Mouse (Mus musculus) midbrain, embryonic 11.5 days (tissue): Measurements from ENCODE around the gene Pcif1. TPM values are rescaled to one million over a fixed set of nuclear protein-coding genes. Genes with fewer than 3 reads are reported as not detected.
A peak's percentile ranks its signal among the peaks of the same experiment; 100 is the strongest.
"Not testable (repeated sequence)": the region's sequence is repeated elsewhere in the genome, so short reads cannot be mapped to it uniquely, and the experiment has no call there.

ENCODE experiments used
- ATAC-seq: fragments of 200-750 bp; cut with Nextera tagmentation; 2 replicates; pipeline ENCODE4 v1.8.0; 2017; ENCODE audit warnings: moderate TSS enrichment, moderate library complexity; ENCODE audit not compliant: low FRiP score
- DNase-seq: peaks from one replicate; pipeline ENCODE4 v3.0.0; 2015; ENCODE audit warnings: low spot score; ENCODE audit errors: missing footprints
- H3K27ac ChIP-seq: fragments of 300-500 bp; sonication (generic); 2 replicates; pipeline ENCODE4 v1.5.1; 2014; ENCODE audit warnings: low read depth, low read length
- H3K27me3 ChIP-seq: fragments of 300-500 bp; sonication (generic); 2 replicates; pipeline ENCODE4 v1.6.1; 2014; ENCODE audit warnings: mild to moderate bottlenecking, low read length, moderate library complexity, mixed read lengths; ENCODE audit not compliant: control insufficient read depth, insufficient read depth
- H3K36me3 ChIP-seq: fragments of 300-500 bp; sonication (generic); 2 replicates; pipeline ENCODE4 v1.6.1; 2014; ENCODE audit warnings: mild to moderate bottlenecking, low read length, moderate library complexity, mixed read lengths; ENCODE audit not compliant: control insufficient read depth, insufficient read depth
- H3K4me1 ChIP-seq: fragments of 300-500 bp; sonication (generic); 2 replicates; pipeline ENCODE4 v1.6.1; 2014; ENCODE audit warnings: low read length; ENCODE audit not compliant: control insufficient read depth, insufficient read depth
- H3K4me2 ChIP-seq: fragments of 300-500 bp; sonication (generic); 2 replicates; pipeline ENCODE4 v1.6.1; 2014; ENCODE audit warnings: mild to moderate bottlenecking, moderate library complexity
- H3K4me3 ChIP-seq: fragments of 300-500 bp; sonication (generic); 2 replicates; pipeline ENCODE4 v1.5.1; 2014; ENCODE audit warnings: low read depth, low read length
- H3K9ac ChIP-seq: fragments of 300-500 bp; sonication (generic); 2 replicates; pipeline ENCODE4 v1.6.1; 2014; ENCODE audit warnings: low read length
- H3K9me3 ChIP-seq: fragments of 300-500 bp; sonication (generic); 2 replicates; pipeline ENCODE4 v1.6.1; 2016; ENCODE audit warnings: low read length; ENCODE audit not compliant: control insufficient read depth
- WGBS: fragments of 180-500 bp; shearing (Covaris S2); extraction: QIAGEN DNeasy Blood & Tissue Kit; methylation state at CpG from one replicate; pipeline ENCODE4 v1.1.7; 2014; 5-methylcytosine and 5-hydroxymethylcytosine counted together
- polyA plus RNA-seq: library from polyadenylated mRNA; unstranded; fragments of >200 nt; fragmentation: Nextera tagmentation; extraction: Ambion mirVana; gene quantifications from 2 replicates; pipeline ENCODE4 v1.2.1, GENCODE M21; 2014

Gene Pcif1
- polyA plus RNA-seq, 1 experiment from 2014 or later: 65.7 TPM

DNA sequence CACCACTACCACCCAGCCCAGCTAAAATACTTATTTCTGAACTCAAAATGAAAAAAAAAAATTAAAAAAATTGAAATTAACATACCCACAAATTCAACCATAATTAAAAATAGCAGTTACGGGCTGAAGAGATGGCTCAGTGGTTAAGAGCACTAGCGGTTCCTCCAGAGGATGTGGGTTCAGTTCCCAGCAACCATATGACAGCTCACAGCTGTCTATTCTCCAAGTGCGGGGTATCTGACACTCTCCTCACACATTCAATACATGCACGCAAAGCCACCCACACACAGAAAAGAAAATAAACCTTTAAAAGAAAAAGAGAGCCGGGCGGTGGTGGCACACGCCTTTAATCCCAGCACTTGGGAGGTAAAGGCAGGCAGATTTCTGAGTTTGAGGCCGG lies 29.0 kb upstream of the Pcif1 start:
- no peak overlapping the region for H3K4me2 ChIP-seq
- H3K9me3 ChIP-seq: no peaks in the 10 kb centered on the region
- no peak overlapping the region for H3K4me3 ChIP-seq
- H3K36me3 ChIP-seq: no peaks in the 10 kb centered on the region
- no peak overlapping the region for H3K9ac ChIP-seq
- H3K27ac ChIP-seq: no peak overlapping the region
- ATAC-seq (no peak), DNase-seq (no peak)
- WGBS: 88% methylated on average over 8 of the region's 8 CpGs
- H3K27me3 ChIP-seq: no peaks in the 10 kb centered on the region
- no peaks in the 10 kb centered on the region for H3K4me1 ChIP-seq

DNA sequence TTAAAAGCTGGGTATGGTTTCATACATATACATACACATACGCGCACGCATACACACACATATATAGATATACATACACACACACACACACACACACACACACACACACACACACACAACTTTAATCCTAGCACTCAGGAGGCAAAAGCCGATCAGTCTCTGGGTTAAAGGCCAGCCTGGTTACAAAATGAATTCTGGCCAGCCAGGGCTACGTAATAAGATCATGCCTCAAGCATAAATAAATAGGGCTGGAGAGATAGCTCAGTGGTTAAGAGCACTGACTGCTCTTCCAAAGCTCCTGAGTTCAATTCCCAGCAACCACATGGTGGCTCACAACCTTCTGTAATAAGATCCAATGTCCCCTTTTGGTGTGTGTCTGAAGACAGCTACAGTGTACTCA lies 23.5 kb upstream of the Pcif1 start:
- not testable (repeated sequence) for ATAC-seq, H3K4me2 ChIP-seq, H3K4me1 ChIP-seq, H3K9ac ChIP-seq, H3K9me3 ChIP-seq, H3K27ac ChIP-seq, H3K36me3 ChIP-seq, H3K27me3 ChIP-seq, DNase-seq, H3K4me3 ChIP-seq
- WGBS: 66% methylated on average over 5 of the region's 5 CpGs

DNA sequence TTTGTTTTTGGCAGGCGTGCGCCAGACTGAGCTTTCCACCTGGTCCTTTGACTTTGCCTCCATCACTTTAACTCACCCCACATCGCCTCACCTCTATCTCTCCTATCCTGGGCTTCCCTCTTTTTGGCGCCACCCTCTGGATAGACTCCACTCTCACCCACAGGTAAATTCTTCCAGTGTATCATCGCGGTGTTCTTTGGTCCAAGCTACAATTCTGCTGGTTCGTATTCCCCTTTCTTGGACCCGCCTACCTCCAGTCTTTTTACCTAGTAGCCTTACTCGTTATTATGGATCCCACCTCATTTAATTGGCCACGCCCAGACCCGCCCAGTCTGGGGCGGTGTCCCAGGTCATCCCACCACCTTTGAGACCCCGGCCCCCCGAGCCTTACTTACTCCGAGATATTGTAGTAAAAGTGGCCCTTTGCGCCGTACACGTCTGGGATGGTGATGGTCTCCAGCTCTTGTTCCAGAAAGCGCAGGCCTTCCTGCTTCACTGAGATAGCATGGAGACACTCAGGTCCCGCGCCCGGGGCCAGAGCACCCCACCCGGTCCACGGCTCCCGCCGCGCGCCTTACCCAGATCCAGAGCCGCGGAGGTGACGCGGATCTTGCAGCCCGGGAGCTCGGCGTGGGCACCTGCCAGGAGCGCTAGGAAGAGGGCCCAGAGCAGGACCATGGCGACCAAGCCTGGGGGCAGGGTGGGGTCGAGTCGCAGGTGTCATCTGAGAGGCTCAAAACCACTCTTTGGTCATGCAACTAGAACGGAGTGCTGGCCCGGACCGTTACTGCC lies 22.6 kb upstream of the Pcif1 start:
- ATAC-seq: peak; percentile 56
- DNase-seq: no peak
- peak overlapping the region; percentile 47 for H3K4me3 ChIP-seq
- peaks cover 9% of the 10 kb centered on the region for H3K4me1 ChIP-seq
- H3K36me3 ChIP-seq: no peaks in the 10 kb centered on the region
- under 1% methylated on average over 42 of the region's 42 CpGs for WGBS
- peaks cover 2% of the 10 kb centered on the region; the same call in 1 of the 2 replicates for H3K27me3 ChIP-seq
- no peaks in the 10 kb centered on the region for H3K9me3 ChIP-seq
- no peak overlapping the region; the same call in 1 of the 2 replicates for H3K27ac ChIP-seq
- peak overlapping the region; percentile 82 for H3K4me2 ChIP-seq
- peak overlapping the region; percentile 55 for H3K9ac ChIP-seq

DNA sequence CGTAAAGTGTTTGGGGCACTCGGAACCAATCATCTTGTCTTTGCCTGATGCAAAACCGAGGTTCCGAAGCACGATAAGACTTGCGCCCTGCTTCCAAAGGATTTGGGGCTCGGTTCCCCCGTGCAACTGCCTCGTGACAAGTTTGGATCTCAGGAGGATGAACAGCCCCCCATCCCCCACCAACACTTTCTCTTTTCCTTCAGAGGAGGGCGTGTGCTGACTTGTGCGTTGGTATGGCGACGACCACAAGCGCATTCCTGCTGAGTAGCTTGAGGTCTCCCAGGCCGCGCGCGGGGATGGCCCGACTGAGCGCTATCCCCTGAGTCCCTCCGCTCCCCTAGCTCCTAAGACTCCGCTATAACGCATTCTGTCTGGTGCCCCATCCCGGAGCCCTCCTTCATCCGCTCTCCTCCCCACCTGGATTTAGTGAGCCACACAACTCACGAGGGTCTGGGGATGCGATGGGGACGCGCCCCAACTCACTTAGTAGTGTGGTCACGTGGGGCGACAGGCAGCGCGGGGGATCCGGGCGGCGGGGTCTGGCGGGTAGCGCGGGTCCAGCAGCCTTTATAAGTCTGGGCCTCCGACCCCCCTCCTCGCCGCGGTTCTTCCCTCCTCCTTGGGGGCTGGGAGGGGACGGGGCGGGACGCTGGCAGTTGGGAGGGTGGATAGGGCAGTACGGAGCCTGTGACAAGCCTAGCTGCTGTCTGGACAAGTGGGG lies 21.8 kb upstream of the Pcif1 start, which contains the start of gene Pltp:
Gene Pltp, minus strand, starts transcription at position 611 of the 721 bp plus-strand sequence.
- Histone ChIP-seq H3K4me1 (peaks cover 9% of the 10 kb centered on the region), H3K27ac (peak within 1 kb of the TSS; percentile 21; the same call in 1 of the 2 replicates), H3K4me2 (peak within 1 kb of the TSS; percentile 82), H3K9ac (peak within 1 kb of the TSS; percentile 55), H3K9me3 (no peaks in the 10 kb centered on the region), H3K27me3 (peaks cover 2% of the 10 kb centered on the region; the same call in 1 of the 2 replicates), H3K36me3 (no peaks in the 10 kb centered on the region), H3K4me3 (peak within 1 kb of the TSS; percentile 47)
- WGBS: under 1% methylated on average over 47 of the region's 47 CpGs
- DNase-seq (peak; percentile 98), ATAC-seq (peak; percentile 91)

DNA sequence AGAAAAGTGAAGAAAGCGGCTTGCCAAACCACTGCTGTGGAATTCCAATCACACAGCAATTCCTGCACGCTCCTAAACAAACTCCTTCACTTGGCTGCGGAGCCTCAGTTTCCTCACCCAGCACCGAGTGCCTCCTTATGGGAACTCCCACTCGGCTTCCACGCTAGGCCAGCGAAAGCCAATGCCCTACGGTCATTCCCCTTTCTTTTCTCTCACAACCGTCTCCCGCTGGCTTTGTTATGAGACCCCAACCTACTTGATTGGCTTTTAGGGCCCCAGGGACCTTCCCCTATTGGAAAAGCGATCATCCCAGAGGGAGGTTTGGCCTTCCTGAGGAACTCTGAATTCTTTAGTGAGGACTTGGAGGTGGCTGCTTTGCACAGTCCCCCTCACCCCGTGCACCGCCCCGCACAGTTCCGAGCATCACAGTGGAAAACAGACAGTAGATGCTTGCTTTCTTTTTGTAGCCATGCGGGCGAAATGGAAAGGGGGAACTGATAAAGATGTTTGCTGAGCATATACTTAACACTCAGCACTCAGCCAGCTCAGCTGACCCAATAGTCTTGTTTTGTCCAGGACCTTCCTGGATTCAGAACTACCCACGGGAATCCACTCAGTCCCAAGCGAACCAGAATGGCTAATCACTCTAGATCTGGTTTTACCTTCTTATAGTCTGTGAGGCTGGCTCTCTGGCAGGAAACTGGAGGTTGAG lies 21.1 kb upstream of the Pcif1 start:
- DNase-seq (peak; percentile 90), ATAC-seq (peak; percentile 45)
- H3K4me1 ChIP-seq: peaks cover 9% of the 10 kb centered on the region
- peak overlapping the region; percentile 21; the same call in 1 of the 2 replicates for H3K27ac ChIP-seq
- no peaks in the 10 kb centered on the region for H3K36me3 ChIP-seq
- 3% methylated on average over 19 of the region's 19 CpGs for WGBS
- H3K4me3 ChIP-seq: peak overlapping the region; percentile 47
- H3K9ac ChIP-seq: peak overlapping the region; percentile 55
- H3K9me3 ChIP-seq: no peaks in the 10 kb centered on the region
- H3K27me3 ChIP-seq: peaks cover 2% of the 10 kb centered on the region; the same call in 1 of the 2 replicates
- peak overlapping the region; percentile 82 for H3K4me2 ChIP-seq

DNA sequence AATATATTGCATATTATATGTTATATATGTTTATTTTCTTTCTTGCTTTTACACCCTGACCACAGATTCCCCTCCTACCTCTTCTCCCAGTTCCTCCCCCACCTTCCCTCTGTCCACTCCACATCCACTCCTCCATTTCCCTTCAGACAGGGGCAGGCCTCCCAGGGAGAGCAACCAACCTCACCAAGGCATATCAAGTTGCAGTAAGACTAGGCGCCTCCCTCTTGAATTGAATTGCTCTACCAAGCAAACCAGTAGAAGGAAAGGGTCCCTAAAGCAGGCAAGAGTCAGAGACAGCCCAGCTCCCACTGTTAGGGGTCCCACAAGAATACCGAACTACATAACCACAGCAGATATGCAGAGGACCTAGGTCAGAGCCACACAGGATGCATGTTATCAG lies 19.9 kb upstream of the Pcif1 start:
- H3K4me3 ChIP-seq: no peak overlapping the region
- no peaks in the 10 kb centered on the region for H3K36me3 ChIP-seq
- H3K9me3 ChIP-seq: no peaks in the 10 kb centered on the region
- 53% methylated on average over 2 of the region's 2 CpGs for WGBS
- no peak overlapping the region for H3K9ac ChIP-seq
- H3K4me1 ChIP-seq: peaks cover 9% of the 10 kb centered on the region
- no peak overlapping the region for H3K4me2 ChIP-seq
- DNase-seq (no peak), ATAC-seq (no peak)
- peaks cover 2% of the 10 kb centered on the region; the same call in 1 of the 2 replicates for H3K27me3 ChIP-seq
- no peak overlapping the region for H3K27ac ChIP-seq

DNA sequence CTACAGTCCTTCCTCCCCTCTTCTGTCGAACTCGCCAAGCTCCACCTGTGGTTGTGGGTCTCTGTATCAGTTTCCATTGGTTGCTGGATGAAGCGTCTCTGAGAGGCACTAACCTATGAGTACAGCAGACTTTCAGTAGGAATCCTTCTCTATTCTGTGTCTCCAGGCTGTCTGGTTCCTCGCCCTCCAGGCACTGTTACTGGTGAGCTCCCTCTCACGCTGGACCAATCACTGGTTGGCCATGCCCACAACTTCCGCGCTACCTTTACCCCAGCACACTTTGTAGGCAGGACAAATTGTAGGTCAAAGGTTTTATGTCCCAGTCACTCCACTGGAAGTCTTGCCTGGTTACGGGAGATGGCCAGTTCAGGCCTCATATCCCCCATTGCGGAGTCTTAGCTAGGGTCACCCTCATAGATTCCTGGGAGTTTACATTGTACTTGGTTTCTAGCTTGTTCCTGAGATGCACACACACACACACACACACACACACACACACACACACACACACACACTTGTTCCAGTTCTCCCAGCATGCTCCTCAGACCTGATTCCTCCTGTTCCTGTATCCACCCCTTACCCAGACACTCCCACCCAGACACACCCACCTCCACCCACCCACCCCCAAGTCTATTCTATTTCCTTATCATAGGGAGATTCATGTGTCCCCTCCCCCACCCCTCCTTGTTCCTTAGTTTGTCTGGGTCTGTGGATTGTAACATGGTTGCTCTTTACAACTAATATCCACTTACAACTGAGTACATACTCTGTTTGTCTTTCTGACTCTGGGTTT lies 19.3 kb upstream of the Pcif1 start:
- peaks cover 9% of the 10 kb centered on the region for H3K4me1 ChIP-seq
- ATAC-seq (no peak), DNase-seq (no peak)
- H3K27ac ChIP-seq: no peak overlapping the region
- WGBS: 59% methylated on average over 9 of the region's 9 CpGs
- peaks cover 2% of the 10 kb centered on the region; the same call in 1 of the 2 replicates for H3K27me3 ChIP-seq
- H3K36me3 ChIP-seq: no peaks in the 10 kb centered on the region
- no peak overlapping the region for H3K9ac ChIP-seq
- H3K9me3 ChIP-seq: no peaks in the 10 kb centered on the region
- no peak overlapping the region for H3K4me3 ChIP-seq
- H3K4me2 ChIP-seq: no peak overlapping the region

DNA sequence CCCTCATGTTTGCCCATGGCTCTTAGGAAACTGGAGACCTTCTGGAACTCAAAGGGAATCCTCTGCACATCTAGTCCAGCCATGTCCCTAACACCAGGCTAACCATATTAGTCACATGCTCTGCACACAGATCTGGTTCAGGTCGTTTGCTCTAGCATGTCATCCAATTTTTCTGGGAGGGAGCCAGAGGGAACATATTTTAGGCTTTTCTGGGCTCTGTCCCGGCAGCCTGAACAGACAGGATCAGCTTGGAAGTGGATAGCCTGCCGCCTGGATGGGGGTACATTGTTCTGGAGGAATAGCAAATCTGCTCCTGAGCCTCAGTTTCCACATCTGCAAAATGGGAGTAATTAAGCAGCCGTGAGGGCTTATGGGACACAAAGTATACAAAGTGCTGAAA lies 18.0 kb upstream of the Pcif1 start:
- no peak for ATAC-seq

More for the DNA sequence above, 18.0 kb upstream of the Pcif1 start:
- no peaks in the 10 kb centered on the region for H3K9me3 ChIP-seq
- H3K27me3 ChIP-seq: peaks cover 2% of the 10 kb centered on the region; the same call in 1 of the 2 replicates
- H3K4me3 ChIP-seq: no peak overlapping the region
- 78% methylated on average over 4 of the region's 4 CpGs for WGBS
- DNase-seq: no peak
- H3K9ac ChIP-seq: no peak overlapping the region
- H3K27ac ChIP-seq: no peak overlapping the region
- H3K36me3 ChIP-seq: no peaks in the 10 kb centered on the region
- H3K4me1 ChIP-seq: peaks cover 9% of the 10 kb centered on the region
- H3K4me2 ChIP-seq: no peak overlapping the region
